Mouse (Mus musculus) kidney, adult 11 months (tissue): ENCODE measurements around the gene Pex1.
"Not testable (repeated sequence)": the region's sequence is repeated elsewhere in the genome, so short reads cannot be mapped to it uniquely, and the experiment has no call there.

Source experiments
- DNase-seq: peaks from one replicate; pipeline ENCODE4 v3.0.0; 2022

Gene Pex1

DNA sequence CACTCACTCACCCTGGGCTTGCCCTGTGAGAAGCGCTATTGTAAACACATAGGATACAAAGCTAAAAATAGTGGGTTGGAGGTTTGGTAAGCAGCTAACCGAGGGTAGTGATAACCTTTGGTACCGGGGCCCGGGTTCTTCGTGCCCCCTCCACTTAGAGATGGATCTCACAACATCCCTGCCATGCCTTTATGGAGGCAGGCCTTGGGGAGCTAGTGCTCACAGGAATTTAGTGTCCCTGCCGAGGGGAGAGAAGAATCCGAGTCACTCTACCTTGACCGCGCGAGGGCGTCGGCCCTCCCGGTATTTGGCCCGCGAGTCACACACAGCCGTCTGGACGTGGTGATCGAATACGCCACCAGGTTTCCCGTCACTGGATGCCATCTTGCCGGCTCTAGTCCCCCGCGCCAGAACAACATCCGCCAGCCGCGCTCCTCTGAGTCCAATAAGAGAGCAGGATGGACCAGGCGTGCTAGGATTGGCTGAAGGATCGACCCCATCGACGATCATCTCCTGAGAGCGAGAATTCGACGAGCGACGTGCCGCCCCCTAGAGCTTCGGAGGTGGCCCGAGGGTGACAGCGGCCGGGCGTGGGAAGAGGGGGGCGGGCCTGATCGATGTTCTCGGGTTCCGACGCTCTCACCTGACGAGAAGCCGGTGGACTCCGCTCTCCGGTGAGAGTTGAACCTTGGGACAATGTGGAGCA is at the start of gene Pex1:
Gene Pex1, plus strand, starts transcription at position 374 of the 706 bp plus-strand sequence.
- peak; percentile 97 for DNase-seq

GRCm38 (mm10) chr5:3546226-3546625 is 49.6 kb upstream of the Pex1 start:
- DNase-seq = peak; percentile 80

GRCm38 (mm10) chr5:3551481-3551880 is 44.4 kb upstream of the Pex1 start:
- no peak for DNase-seq

- DNase-seq = no peak
Measured at GRCm38 (mm10) chr5:3554198-3554597, 41.7 kb upstream of the Pex1 start.

DNA sequence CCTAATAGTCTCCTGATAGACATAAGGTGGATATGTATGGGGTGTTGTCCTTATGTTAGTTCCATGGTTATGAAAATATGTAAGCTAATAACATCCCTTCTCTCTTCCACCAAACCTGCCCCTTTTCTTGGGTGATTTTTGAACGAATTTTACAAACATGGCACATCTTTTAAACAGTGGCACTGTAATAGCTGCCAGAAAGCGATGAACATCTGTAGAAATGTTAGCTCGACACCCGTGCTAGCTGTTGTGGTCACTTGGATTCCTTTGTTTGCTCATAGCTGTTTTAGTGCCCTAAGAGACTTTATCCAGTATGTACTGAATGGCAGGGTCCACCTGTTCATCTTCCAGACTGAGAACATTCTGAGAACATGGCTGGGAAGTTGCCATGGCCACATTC is 24.6 kb upstream of the Pex1 start, which contains the start of gene 1700109H08Rik:
Gene 1700109H08Rik, plus strand, starts transcription at position 301 of the 400 bp plus-strand sequence.
- DNase-seq = no peak

DNA sequence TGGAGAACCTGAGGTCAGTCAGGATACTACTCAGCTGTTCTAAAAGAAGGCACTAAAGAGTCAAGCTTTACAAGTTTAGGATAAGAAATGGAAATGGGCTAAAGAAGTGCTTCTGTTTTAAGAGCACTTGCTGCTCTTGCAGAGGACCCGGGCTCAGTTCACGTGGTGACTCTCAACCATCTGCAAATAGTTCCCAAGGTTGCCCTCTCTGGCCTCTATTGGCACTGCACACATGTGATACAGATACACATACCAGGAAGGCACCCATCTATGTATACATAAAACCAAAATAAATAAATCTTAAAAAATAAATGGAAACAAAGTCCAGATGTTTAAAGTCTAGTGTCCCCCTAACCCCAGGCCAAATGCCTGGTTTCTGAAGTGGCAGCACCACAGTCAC is 21.0 kb upstream of the Pex1 start:
- DNase-seq = no peak

GRCm38 (mm10) chr5:3577939-3578338 is 17.9 kb upstream of the Pex1 start:
- no peak for DNase-seq

- DNase-seq = no peak
Measured at GRCm38 (mm10) chr5:3579066-3579465, 16.8 kb upstream of the Pex1 start.

- peak; percentile 87 for DNase-seq
Measured at GRCm38 (mm10) chr5:3596399-3596766, 517 bp downstream of the Pex1 start, which contains the start of gene Rbm48. Gene Rbm48 (minus strand): TSS chr5:3596585.

DNA sequence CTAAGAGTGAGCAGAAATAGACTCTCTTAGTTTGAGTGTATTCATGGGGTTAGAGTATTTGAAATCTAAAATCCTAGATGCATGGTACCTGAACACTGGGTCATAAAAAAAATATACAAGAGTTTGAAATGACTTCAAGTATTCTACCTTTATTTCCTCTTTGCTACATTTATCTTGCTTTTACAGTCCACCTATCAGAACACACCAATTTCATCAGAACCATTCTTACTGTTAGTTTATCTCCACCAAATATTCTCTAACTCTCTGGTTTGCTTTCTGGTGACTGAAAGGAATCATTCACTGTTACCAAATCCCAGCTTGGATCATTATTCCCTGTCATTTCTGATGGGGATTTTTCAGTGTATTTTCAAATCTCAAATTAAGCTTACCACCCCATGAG is 1.3 kb downstream of the Pex1 start:
- no peak for DNase-seq

- DNase-seq = no peak
Measured at GRCm38 (mm10) chr5:3598766-3599165, 2.9 kb downstream of the Pex1 start.

DNA sequence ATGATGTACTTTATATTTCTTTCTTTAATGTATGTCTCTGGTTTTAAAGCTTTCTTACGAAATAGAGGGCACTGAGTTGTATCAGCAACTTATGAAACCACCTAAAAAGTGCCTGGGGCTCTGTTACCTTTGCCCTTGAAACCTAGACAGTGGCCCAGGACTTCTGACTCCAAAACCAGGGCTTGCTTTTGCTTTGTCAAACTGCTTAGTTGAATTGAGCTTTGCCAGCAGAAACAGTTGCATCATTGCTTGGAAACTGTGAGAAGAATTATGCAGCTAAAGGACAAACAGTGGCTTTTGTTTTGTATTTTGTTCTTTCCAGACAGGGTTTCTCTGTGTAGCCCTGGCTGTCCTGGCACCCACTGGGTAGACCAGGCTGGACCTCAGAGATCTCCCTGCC is 4.4 kb downstream of the Pex1 start:
- DNase-seq = no peak

DNA sequence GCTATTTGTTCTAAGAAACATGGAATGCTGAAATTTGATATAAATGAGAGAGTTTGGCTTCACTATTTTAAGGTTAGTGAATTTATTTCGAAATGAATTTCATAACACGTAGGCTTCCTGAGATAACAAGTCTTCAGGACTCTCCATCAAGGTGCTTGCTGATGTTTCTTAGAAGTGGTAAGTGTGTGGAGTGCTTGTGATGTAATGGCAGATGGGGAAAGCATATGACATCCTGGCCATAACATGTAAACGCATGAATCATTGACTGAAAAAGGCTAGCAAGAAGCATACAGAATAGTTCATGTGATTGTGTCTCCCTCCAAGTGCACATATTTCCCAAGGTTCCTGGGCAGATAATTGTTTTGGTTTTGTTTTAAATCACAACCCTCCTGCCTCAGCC is 4.9 kb downstream of the Pex1 start:
- no peak for DNase-seq

GRCm38 (mm10) chr5:3607114-3607513 is 11.2 kb downstream of the Pex1 start:
- no peak for DNase-seq

- DNase-seq = no peak
Measured at GRCm38 (mm10) chr5:3609241-3609640, 13.4 kb downstream of the Pex1 start.

- DNase-seq = not testable (repeated sequence)
Measured at GRCm38 (mm10) chr5:3611835-3612234, 16.0 kb downstream of the Pex1 start.

GRCm38 (mm10) chr5:3620486-3620885 is 24.6 kb downstream of the Pex1 start:
- DNase-seq = no peak

DNA sequence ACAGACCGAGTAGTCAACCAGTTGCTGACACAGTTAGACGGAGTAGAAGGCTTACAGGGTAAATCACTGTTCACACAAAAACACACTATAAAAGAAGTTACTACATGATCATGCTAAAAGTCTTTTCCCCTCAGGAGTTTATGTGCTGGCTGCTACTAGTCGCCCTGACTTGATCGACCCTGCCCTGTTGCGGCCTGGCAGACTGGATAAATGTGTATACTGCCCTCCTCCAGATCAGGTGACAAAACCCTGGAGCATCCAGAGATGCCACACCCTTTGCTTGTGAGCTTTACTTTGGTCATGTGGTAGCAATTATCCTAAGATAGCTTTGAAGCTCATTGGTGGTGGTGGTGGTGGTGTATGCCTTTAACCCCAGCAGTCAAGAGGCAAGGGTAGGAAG is 34.2 kb downstream of the Pex1 start:
- no peak for DNase-seq

DNA sequence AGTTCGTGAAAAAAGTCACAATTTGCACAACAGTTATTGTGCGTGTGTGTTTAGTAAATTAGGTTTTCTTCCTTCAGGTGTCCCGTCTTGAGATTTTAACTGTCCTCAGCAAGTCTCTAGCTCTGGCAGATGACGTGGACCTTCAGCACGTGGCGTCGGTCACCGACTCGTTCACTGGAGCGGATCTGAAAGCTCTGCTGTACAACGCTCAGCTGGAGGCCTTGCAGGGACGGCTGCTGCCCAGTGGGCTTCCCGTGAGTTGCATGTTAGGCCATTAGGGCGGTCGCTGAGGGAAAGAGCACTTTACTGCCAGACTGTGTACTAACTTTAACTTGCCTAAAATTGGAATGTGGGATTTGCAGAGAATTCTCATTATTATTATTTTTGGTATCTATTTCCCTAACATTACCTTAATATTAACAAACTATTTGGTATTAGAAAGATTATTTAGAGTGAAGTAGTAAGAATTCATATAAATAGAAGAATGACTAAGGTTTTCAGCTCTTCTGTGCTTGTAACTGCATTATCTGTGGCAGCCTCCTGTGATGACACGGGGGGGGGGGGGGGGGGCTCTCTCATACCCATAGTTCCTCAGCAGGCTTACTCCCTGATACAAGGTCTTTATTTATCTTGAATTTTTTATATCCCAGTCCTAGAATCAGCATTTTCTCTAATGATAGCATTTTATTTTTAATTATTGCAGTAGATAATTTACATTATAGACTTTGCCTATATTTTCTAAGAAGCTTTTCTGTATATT is 35.8 kb downstream of the Pex1 start:
- no peak for DNase-seq

DNA sequence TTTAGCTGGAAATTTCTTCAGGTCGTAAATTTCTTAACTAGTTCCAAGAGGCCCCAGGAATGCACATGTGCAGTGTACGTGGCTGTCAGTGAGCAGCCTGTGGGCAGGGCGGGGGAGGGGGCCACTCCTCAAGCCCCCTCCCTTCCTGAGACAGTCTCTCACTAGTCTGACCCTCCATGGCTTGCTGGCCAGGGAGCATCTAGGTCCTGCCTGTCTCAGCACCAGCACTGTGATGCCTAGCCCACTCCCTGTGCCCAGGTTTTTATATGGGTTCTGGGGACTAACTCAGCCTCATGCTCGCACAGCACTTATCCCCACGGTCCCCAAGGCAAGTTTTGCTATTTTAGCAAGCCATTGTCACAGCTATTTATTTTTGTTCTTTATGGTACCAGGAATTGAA is 36.4 kb downstream of the Pex1 start:
- no peak for DNase-seq

DNA sequence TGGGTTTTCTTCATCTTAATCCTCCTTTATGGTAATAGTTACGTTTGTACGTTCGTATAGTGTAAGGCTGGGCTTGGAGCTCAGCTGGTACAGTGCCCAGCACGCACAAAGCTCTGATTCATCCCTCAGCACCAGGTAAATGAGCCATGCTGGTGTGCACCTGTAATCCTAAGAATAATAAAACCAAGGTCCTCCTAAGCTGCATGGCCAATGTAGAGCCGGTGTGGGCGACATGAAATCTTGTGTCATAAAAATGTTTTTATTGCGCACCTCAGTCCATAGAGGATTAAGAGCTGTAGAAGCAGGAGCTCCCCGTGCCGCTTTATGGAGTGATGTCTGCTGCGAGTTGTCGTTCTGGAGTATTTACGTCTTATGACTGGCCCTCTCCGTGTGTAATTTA is 37.4 kb downstream of the Pex1 start:
- DNase-seq = no peak

DNA sequence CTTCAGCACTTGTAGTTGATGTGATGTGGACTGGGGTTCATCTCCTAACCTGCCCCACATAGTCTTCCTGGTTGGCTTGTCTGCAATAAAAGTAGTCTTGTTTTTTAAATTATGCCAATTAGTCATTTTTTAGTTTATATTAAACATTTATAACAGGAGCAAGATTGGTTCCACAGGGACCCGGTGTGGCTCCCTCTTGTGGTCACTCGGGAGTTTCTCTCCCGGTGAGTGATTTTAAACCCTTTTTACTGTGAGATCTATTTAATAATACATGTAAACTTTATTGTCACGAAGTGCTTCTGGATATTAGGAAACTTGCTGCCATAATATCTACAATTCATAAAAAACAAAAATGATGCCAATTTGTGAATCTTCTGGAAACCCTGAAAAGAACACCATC is 38.1 kb downstream of the Pex1 start:
- no peak for DNase-seq

GRCm38 (mm10) chr5:3635286-3635685 is 39.4 kb downstream of the Pex1 start:
- no peak for DNase-seq

GRCm38 (mm10) chr5:3644621-3645020 is 48.8 kb downstream of the Pex1 start:
- DNase-seq = no peak
